22 mouse cellular contexts compared by ENCODE assay signal in genomic region chr11:96431871-96432270, GRCm38 (mm10). TPM values are rescaled to one million over a fixed set of nuclear protein-coding genes. Genes with fewer than 3 reads are reported as not detected.
DNase-seq lines count a peak whose midpoint lies in the region; ATAC-seq and TF ChIP-seq lines count a peak whose summit lies in the region.
"Had no signal": no experiment of that assay in that cellular context is flagged by ENCODE, and none has a peak within 500 bp of the region (broad histone marks: within the 10 kb centered on the region; RNA-seq: fewer than 3 reads in every experiment).

No protein-coding gene starts in this region.

- TF ChIP-seq CTCF in layer of hippocampus, adult 2 months (conservative IDR thresholded peaks at IDR 0.05), result no peak

- DNase-seq in embryonic facial prominence, embryonic 14.5 days (ENCODE audit: low spot score), result peak; percentile 31
- no peak for DNase-seq in embryonic facial prominence, embryonic 10.5 days (ENCODE audit: low spot score)
- peak; percentile 77 for DNase-seq in forelimb bud, embryonic 11.5 days (ENCODE audit: low read depth, low spot score)
- DNase-seq in limb, embryonic 10.5 days (ENCODE audit: low spot score), result peak; percentile 67
- DNase-seq in mesoderm, embryonic 11.5 days (ENCODE audit: low read depth, low spot score), result peak; percentile 69
- no peak for DNase-seq in ovary, postnatal 10 days (ENCODE audit: low spot score)
- no peak for DNase-seq in layer of hippocampus, adult 2 months (ENCODE audit: low spot score in 2 of 2)
- DNase-seq: adrenal gland, postnatal 10 days; cerebellum, adult 11-12 months; cerebellum, adult 9-10 months; cerebellum, postnatal 25 days; forebrain, postnatal 0 days; gastrocnemius, adult 2 months; gastrocnemius, postnatal 25 days; heart, postnatal 36 days had no signal

- no peak for ATAC-seq in embryonic facial prominence, embryonic 14.5 days (ENCODE audit: low read depth)
- ATAC-seq in megakaryocyte, adult 5-6 weeks (ENCODE audit: poor library complexity, severe bottlenecking), result no peak
- ATAC-seq: CD4-positive, CD25-positive, alpha-beta regulatory T cell, adult 4 months; forebrain, embryonic 13.5 days; forebrain, postnatal 0 days had no signal

- 0 out of 2 replicates have a peak, but pooled peaks cover 3% of the 10 kb centered on the region for H3K27me3 ChIP-seq in embryonic facial prominence, embryonic 14.5 days (replicated peaks; ENCODE audit: control insufficient read depth, insufficient read depth, low read length)
- peaks cover 15% of the 10 kb centered on the region; the same call in 1 of the 2 replicates for H3K27me3 ChIP-seq in embryonic facial prominence, embryonic 10.5 days (replicated peaks; ENCODE audit: low read depth, poor library complexity, severe bottlenecking)
- H3K27me3 ChIP-seq in limb, embryonic 10.5 days (ENCODE audit: low read depth, poor library complexity, severe bottlenecking), result peaks cover 86% of the 10 kb centered on the region
- H3K27me3 ChIP-seq: forebrain, embryonic 13.5 days; hindbrain, embryonic 15.5 days had no signal

- H3K4me2 ChIP-seq in embryonic facial prominence, embryonic 14.5 days (ENCODE audit: low read depth, low read length), result no peak overlapping the region
- H3K4me2 ChIP-seq: embryonic facial prominence, embryonic 13.5 days; forebrain, embryonic 13.5 days; heart, embryonic 13.5 days; hindbrain, embryonic 15.5 days had no signal

- H3K4me1 ChIP-seq in embryonic facial prominence, embryonic 14.5 days (ENCODE audit: control insufficient read depth, insufficient read depth, low read length), result no peaks in the 10 kb centered on the region
- peaks cover 5% of the 10 kb centered on the region; the same call in 1 of the 2 replicates for H3K4me1 ChIP-seq in embryonic facial prominence, embryonic 10.5 days
- H3K4me1 ChIP-seq in limb, embryonic 10.5 days, result peaks cover 27% of the 10 kb centered on the region
- H3K4me1 ChIP-seq: embryonic facial prominence, embryonic 13.5 days; forebrain, embryonic 13.5 days; heart, embryonic 13.5 days; hindbrain, embryonic 15.5 days had no signal

- H3K36me3 ChIP-seq in embryonic facial prominence, embryonic 14.5 days (ENCODE audit: control insufficient read depth, insufficient read depth, low read length), result no peaks in the 10 kb centered on the region
- no peaks in the 10 kb centered on the region for H3K36me3 ChIP-seq in embryonic facial prominence, embryonic 10.5 days (replicated peaks)
- H3K36me3 ChIP-seq in limb, embryonic 10.5 days, result no peaks in the 10 kb centered on the region
- H3K36me3 ChIP-seq: embryonic facial prominence, embryonic 13.5 days; G1E; heart, embryonic 13.5 days; hindbrain, embryonic 15.5 days had no signal

- no peaks in the 10 kb centered on the region for H3K9me3 ChIP-seq in embryonic facial prominence, embryonic 14.5 days (ENCODE audit: control insufficient read depth, low read length)
- no peaks in the 10 kb centered on the region for H3K9me3 ChIP-seq in embryonic facial prominence, embryonic 10.5 days
- no peaks in the 10 kb centered on the region for H3K9me3 ChIP-seq in limb, embryonic 10.5 days (replicated peaks)
- H3K9me3 ChIP-seq: embryonic facial prominence, embryonic 13.5 days; forebrain, embryonic 13.5 days; G1E; heart, embryonic 13.5 days; hindbrain, embryonic 15.5 days had no signal

- no peak overlapping the region for H3K9ac ChIP-seq in embryonic facial prominence, embryonic 14.5 days (ENCODE audit: low read depth, low read length)
- H3K9ac ChIP-seq: embryonic facial prominence, embryonic 13.5 days; forebrain, embryonic 13.5 days; forebrain, postnatal 0 days; heart, embryonic 13.5 days; hindbrain, embryonic 15.5 days had no signal

- no peak overlapping the region for H3K4me3 ChIP-seq in embryonic facial prominence, embryonic 14.5 days (ENCODE audit: low read depth, low read length)
- no peak overlapping the region for H3K4me3 ChIP-seq in embryonic facial prominence, embryonic 10.5 days
- peak overlapping the region; percentile 20; the same call in 1 of the 2 replicates for H3K4me3 ChIP-seq in limb, embryonic 10.5 days
- H3K4me3 ChIP-seq in layer of hippocampus, adult 2 months, result no peak overlapping the region
- H3K4me3 ChIP-seq: embryonic facial prominence, embryonic 13.5 days; forebrain, embryonic 13.5 days; gastrocnemius, adult 2 months; heart, embryonic 13.5 days; hindbrain, embryonic 15.5 days had no signal

- H3K27ac ChIP-seq in embryonic facial prominence, embryonic 14.5 days (replicated peaks; ENCODE audit: low read depth, low read length), result no peak overlapping the region
- H3K27ac ChIP-seq in embryonic facial prominence, embryonic 10.5 days (replicated peaks), result no peak overlapping the region
- H3K27ac ChIP-seq in limb, embryonic 10.5 days, result peak overlapping the region; percentile 34; the same call in 1 of the 2 replicates
- no peak overlapping the region for H3K27ac ChIP-seq in layer of hippocampus, adult 2 months
- H3K27ac ChIP-seq: embryonic facial prominence, embryonic 13.5 days; forebrain, embryonic 13.5 days; gastrocnemius, adult 2 months; heart, embryonic 13.5 days; hindbrain, embryonic 15.5 days had no signal

- WGBS in embryonic facial prominence, embryonic 14.5 days, result 48% methylated on average over 9 of the region's 9 CpGs
- WGBS in embryonic facial prominence, embryonic 10.5 days, result 74% methylated on average over 9 of the region's 9 CpGs
- 20% methylated on average over 9 of the region's 9 CpGs for WGBS in limb, embryonic 10.5 days

RNA-seq across cellular contexts. Expression of gene Skap1, which starts 32.5 kb away (rescaled TPM):
- 1.5 and 2.3 TPM in 2 replicates for polyA plus RNA-seq in embryonic facial prominence, embryonic 14.5 days (2014; fragmentation: Nextera tagmentation; extraction: Ambion mirVana)
- polyA plus RNA-seq in embryonic facial prominence, embryonic 10.5 days (2016; fragmentation: Nextera tagmentation; extraction: Ambion mirVana), result 0.19 and 0.46 TPM in 2 replicates
- polyA plus RNA-seq in limb, embryonic 10.5 days (2016; fragmentation: Nextera tagmentation; extraction: Ambion mirVana), result 0.13 TPM in 1 of 2 replicates, not detected in the other
- 5.2 and 8.5 TPM in 2 replicates for total RNA-seq in megakaryocyte, adult 5-6 weeks (2015)
- 3.8 and 5.0 TPM in 2 replicates for total RNA-seq in megakaryocyte, adult 5-6 weeks (2017)
- total RNA-seq in layer of hippocampus, adult 2 months (2021), result 1 to 10 TPM; 1.0 to 1.2 TPM
- total RNA-seq: gastrocnemius, adult 2 months had no signal
- polyA plus RNA-seq: G1E had no signal

Comparison
In these comparisons a context has a peak if more than half of its experiments do, and no peak if none do; other contexts are left out.
1. DNase-seq: peak in embryonic facial prominence, embryonic 14.5 days (single experiment), forelimb bud, embryonic 11.5 days (single experiment), limb, embryonic 10.5 days (single experiment) and mesoderm, embryonic 11.5 days (single experiment); none in embryonic facial prominence, embryonic 10.5 days (single experiment), ovary, postnatal 10 days (single experiment) and layer of hippocampus, adult 2 months (0 of 2).